Mouse (Mus musculus): ENCODE measurements at regions not wholly inside any gene's neighbourhood (a gene's known extent, or its start where the extent isn't known, plus 50 kb on each side); places are given as distances from the start of the nearest gene placed in this dataset.

- Histone ChIP-seq H3ac (ENCODE audit: control insufficient read depth, insufficient read length) (no peak overlapping the region), H3K79me2 (ENCODE audit: control insufficient read depth, insufficient read depth) (no peaks in the 10 kb centered on the region), H3K36me3 (ENCODE audit: control insufficient read depth, insufficient read depth) (no peaks in the 10 kb centered on the region), H3K4me3 (no peak overlapping the region), H3K27me3 (ENCODE audit: control insufficient read depth, insufficient read depth, insufficient read length) (no peaks in the 10 kb centered on the region), H3K4me2 (ENCODE audit: low read depth) (no peak overlapping the region)
- no peak for TF ChIP-seq MYOG (IDR thresholded peaks at IDR 0.05; ENCODE audit: control insufficient read depth in 1 of 3, insufficient read depth in 1 of 3, insufficient read length in 2 of 3, low read depth in 2 of 3)
- TF ChIP-seq CEBPB (IDR thresholded peaks at IDR 0.05; ENCODE audit: insufficient read depth, poor library complexity, severe bottlenecking) = no peak
- no peak for TF ChIP-seq MAX (IDR thresholded peaks at IDR 0.05; ENCODE audit: low read depth)
- TF ChIP-seq E2F4 (IDR thresholded peaks at IDR 0.05; ENCODE audit: insufficient read depth) = no peak
- TF ChIP-seq MYOD1 (IDR thresholded peaks at IDR 0.05; ENCODE audit: control insufficient read depth in 1 of 3, insufficient read length in 2 of 3, low read depth in 2 of 3) = no peak
- TF ChIP-seq SRF (IDR thresholded peaks at IDR 0.05; ENCODE audit: control insufficient read depth, insufficient read length, low read depth) = no peak
- TF ChIP-seq POLR2AphosphoS2 (IDR thresholded peaks at IDR 0.05; ENCODE audit: insufficient read length, low read depth) = no peak
- no peak for TF ChIP-seq POLR2A (IDR thresholded peaks at IDR 0.05; ENCODE audit: insufficient read length, low read depth)
- no peak for TF ChIP-seq TCF3 (IDR thresholded peaks at IDR 0.05; ENCODE audit: insufficient read length, low read depth)
- no peak for TF ChIP-seq REST (IDR thresholded peaks at IDR 0.05; ENCODE audit: insufficient read depth, insufficient read length)
- TF ChIP-seq USF1 (IDR thresholded peaks at IDR 0.05; ENCODE audit: low read depth) = no peak
- TF ChIP-seq TCF12 (IDR thresholded peaks at IDR 0.05; ENCODE audit: insufficient read depth, poor library complexity, severe bottlenecking) = no peak
Measured at GRCm38 (mm10) chr14:48834416-48834815, 160.8 kb upstream of the Otx2 start.

- Histone ChIP-seq H3ac (ENCODE audit: control insufficient read depth, insufficient read length) (no peak overlapping the region), H3K27me3 (ENCODE audit: control insufficient read depth, insufficient read depth, insufficient read length) (no peaks in the 10 kb centered on the region), H3K4me2 (ENCODE audit: low read depth) (no peak overlapping the region), H3K4me3 (no peak overlapping the region), H3K79me2 (ENCODE audit: control insufficient read depth, insufficient read depth) (no peaks in the 10 kb centered on the region), H3K36me3 (ENCODE audit: control insufficient read depth, insufficient read depth) (no peaks in the 10 kb centered on the region)
- TF ChIP-seq MYOG (IDR thresholded peaks at IDR 0.05; ENCODE audit: control insufficient read depth in 1 of 3, insufficient read depth in 1 of 3, insufficient read length in 2 of 3, low read depth in 2 of 3) (no peak), TCF3 (IDR thresholded peaks at IDR 0.05; ENCODE audit: insufficient read length, low read depth) (no peak), E2F4 (IDR thresholded peaks at IDR 0.05; ENCODE audit: insufficient read depth) (no peak), SRF (IDR thresholded peaks at IDR 0.05; ENCODE audit: control insufficient read depth, insufficient read length, low read depth) (no peak), USF1 (IDR thresholded peaks at IDR 0.05; ENCODE audit: low read depth) (no peak), MAX (IDR thresholded peaks at IDR 0.05; ENCODE audit: low read depth) (no peak), POLR2AphosphoS2 (IDR thresholded peaks at IDR 0.05; ENCODE audit: insufficient read length, low read depth) (no peak)
Measured at GRCm38 (mm10) chr14:48826421-48826820, 152.8 kb upstream of the Otx2 start.

GRCm38 (mm10) chr14:48824375-48824774, 150.8 kb upstream of the Otx2 start:
- TF ChIP-seq POLR2AphosphoS2 (IDR thresholded peaks at IDR 0.05; ENCODE audit: insufficient read length, low read depth) (no peak), SRF (IDR thresholded peaks at IDR 0.05; ENCODE audit: control insufficient read depth, insufficient read length, low read depth) (no peak), MYOG (IDR thresholded peaks at IDR 0.05; ENCODE audit: control insufficient read depth in 1 of 3, insufficient read depth in 1 of 3, insufficient read length in 2 of 3, low read depth in 2 of 3) (no peak), TCF3 (IDR thresholded peaks at IDR 0.05; ENCODE audit: insufficient read length, low read depth) (no peak)
- no peak overlapping the region for H3ac ChIP-seq (ENCODE audit: control insufficient read depth, insufficient read length)
- H3K79me2 ChIP-seq (ENCODE audit: control insufficient read depth, insufficient read depth) = no peaks in the 10 kb centered on the region
- H3K27me3 ChIP-seq (ENCODE audit: control insufficient read depth, insufficient read depth, insufficient read length) = no peaks in the 10 kb centered on the region
- H3K4me3 ChIP-seq = no peak overlapping the region
- no peaks in the 10 kb centered on the region for H3K36me3 ChIP-seq (ENCODE audit: control insufficient read depth, insufficient read depth)
- no peak overlapping the region for H3K4me2 ChIP-seq (ENCODE audit: low read depth)

GRCm38 (mm10) chr14:48815941-48816340, 142.3 kb upstream of the Otx2 start:
- no peak for TF ChIP-seq E2F4 (IDR thresholded peaks at IDR 0.05; ENCODE audit: insufficient read depth)
- no peak for TF ChIP-seq TCF12 (IDR thresholded peaks at IDR 0.05; ENCODE audit: insufficient read depth, poor library complexity, severe bottlenecking)
- TF ChIP-seq SRF (IDR thresholded peaks at IDR 0.05; ENCODE audit: control insufficient read depth, insufficient read length, low read depth) = no peak
- Histone ChIP-seq H3K4me2 (ENCODE audit: low read depth) (no peak overlapping the region), H3K4me3 (no peak overlapping the region), H3ac (ENCODE audit: control insufficient read depth, insufficient read length) (no peak overlapping the region), H3K79me2 (ENCODE audit: control insufficient read depth, insufficient read depth) (no peaks in the 10 kb centered on the region), H3K27me3 (ENCODE audit: control insufficient read depth, insufficient read depth, insufficient read length) (no peaks in the 10 kb centered on the region), H3K36me3 (ENCODE audit: control insufficient read depth, insufficient read depth) (no peaks in the 10 kb centered on the region)

GRCm38 (mm10) chr14:48815231-48815728, 141.7 kb upstream of the Otx2 start:
- TF ChIP-seq MYOD1 (IDR thresholded peaks at IDR 0.05; ENCODE audit: control insufficient read depth in 1 of 3, insufficient read length in 2 of 3, low read depth in 2 of 3) (no peak), TCF3 (IDR thresholded peaks at IDR 0.05; ENCODE audit: insufficient read length, low read depth) (no peak)
- Histone ChIP-seq H3K4me3 (no peak overlapping the region), H3K27me3 (ENCODE audit: control insufficient read depth, insufficient read depth, insufficient read length) (no peaks in the 10 kb centered on the region), H3ac (ENCODE audit: control insufficient read depth, insufficient read length) (no peak overlapping the region), H3K4me2 (ENCODE audit: low read depth) (no peak overlapping the region), H3K36me3 (ENCODE audit: control insufficient read depth, insufficient read depth) (no peaks in the 10 kb centered on the region), H3K79me2 (ENCODE audit: control insufficient read depth, insufficient read depth) (no peaks in the 10 kb centered on the region)
